Comparison of ENCODE assay signal across 9 mouse cellular contexts in the genomic region with DNA sequence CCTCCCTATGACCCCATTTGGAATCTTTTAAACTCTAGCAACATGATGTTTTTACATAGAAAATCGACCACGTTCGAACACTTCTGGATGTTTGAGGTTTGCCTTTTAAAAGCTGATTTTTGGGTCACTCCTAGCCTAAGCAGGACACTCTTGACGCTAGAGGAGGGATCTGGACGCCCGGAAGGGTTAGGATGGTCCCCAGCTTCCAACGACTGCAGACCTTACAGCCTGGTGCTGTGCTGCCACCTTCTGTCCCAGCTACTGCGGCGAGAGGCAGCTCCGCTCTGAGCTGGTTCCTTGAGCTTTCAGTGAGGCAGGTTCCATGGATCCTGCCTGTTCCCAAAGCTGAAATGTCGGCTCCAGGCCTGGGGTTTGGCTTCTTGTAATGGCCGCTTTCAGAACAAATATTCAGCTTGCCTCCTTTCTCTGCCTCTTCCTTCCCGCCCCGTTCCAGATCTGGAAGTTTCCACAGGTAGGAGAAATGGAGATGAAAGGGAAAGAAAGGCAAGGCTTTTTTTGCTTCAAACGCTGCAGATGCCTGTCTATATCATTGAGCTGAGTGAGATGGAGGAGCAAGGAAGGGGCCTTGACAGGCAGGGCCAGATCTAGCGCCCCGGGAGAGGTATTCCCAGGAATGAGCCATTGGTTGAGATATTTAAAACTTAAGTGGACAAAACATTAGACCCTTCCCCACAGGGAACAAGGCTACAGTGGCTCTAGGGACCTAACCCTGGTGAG.
DNase-seq lines count a peak whose midpoint lies in the region; ATAC-seq and TF ChIP-seq lines count a peak whose summit lies in the region.
"Had no signal": no experiment of that assay in that cellular context is flagged by ENCODE, and none has a peak within 500 bp of the region (broad histone marks: within the 10 kb centered on the region; RNA-seq: fewer than 3 reads in every experiment).

No protein-coding gene starts in this region.

- no peaks in the 10 kb centered on the region for H3K4me1 ChIP-seq in lung, postnatal 0 days (ENCODE audit: insufficient read depth, low read depth, low read length)
- H3K4me1 ChIP-seq: liver, embryonic 15.5 days had no signal

- H3K27me3 ChIP-seq in Patski: peaks cover 5% of the 10 kb centered on the region
- no peaks in the 10 kb centered on the region for H3K27me3 ChIP-seq in lung, postnatal 0 days (replicated peaks; ENCODE audit: insufficient read depth, low read length)

- H3K9ac ChIP-seq in lung, postnatal 0 days (replicated peaks; ENCODE audit: low read depth): no peak overlapping the region
- H3K9ac ChIP-seq: liver, embryonic 15.5 days had no signal

- TF ChIP-seq CTCF in Patski (IDR thresholded peaks at IDR 0.05): peak; percentile 96
- peak; percentile 97 for TF ChIP-seq CTCF in layer of hippocampus, adult 2 months (conservative IDR thresholded peaks at IDR 0.05)
- TF ChIP-seq CTCF in lung, postnatal 0 days (IDR thresholded peaks at IDR 0.05): peak; percentile 96

- 15% methylated on average over 17 of the region's 17 CpGs for WGBS in lung, postnatal 0 days

- no peak overlapping the region for H3K4me2 ChIP-seq in lung, postnatal 0 days (replicated peaks; ENCODE audit: low read depth, low read length)
- H3K4me2 ChIP-seq: liver, embryonic 15.5 days had no signal

- no peak for TF ChIP-seq EP300 in lung, postnatal 0 days (IDR thresholded peaks at IDR 0.05)

- no peak overlapping the region for H3K27ac ChIP-seq in layer of hippocampus, adult 2 months
- no peak overlapping the region for H3K27ac ChIP-seq in lung, postnatal 0 days (ENCODE audit: low read length)
- H3K27ac ChIP-seq: liver, embryonic 15.5 days had no signal

- no peaks in the 10 kb centered on the region for H3K9me3 ChIP-seq in lung, postnatal 0 days (ENCODE audit: low read length)
- H3K9me3 ChIP-seq: liver, embryonic 15.5 days had no signal

- no peaks in the 10 kb centered on the region for H3K36me3 ChIP-seq in lung, postnatal 0 days (ENCODE audit: insufficient read depth, low read length)
- H3K36me3 ChIP-seq: liver, embryonic 15.5 days had no signal

- POLR2A ChIA-PET in Patski (lab: Charles Lee): no interaction called here

- peak; percentile 86 for ATAC-seq in Patski
- peak; percentile 42 to 58; a peak in 3 of 4 replicates for ATAC-seq in hematopoietic stem cell, adult 5-6 weeks (replicated peaks in 1 of 2; ENCODE audit: insufficient read depth in 1 of 2, low FRiP score in 2 of 2, low TSS enrichment in 1 of 2, low read depth in 1 of 2, poor library complexity in 2 of 2, severe bottlenecking in 2 of 2)
- ATAC-seq in lung, postnatal 0 days: peak; percentile 85
- no peak for ATAC-seq in monocyte, adult 5-6 weeks (replicated peaks; ENCODE audit: insufficient number of reproducible peaks, low FRiP score, low TSS enrichment, poor library complexity, severe bottlenecking)

- H3K4me3 ChIP-seq in layer of hippocampus, adult 2 months: no peak overlapping the region
- H3K4me3 ChIP-seq in lung, postnatal 0 days (ENCODE audit: low read depth, low read length): no peak overlapping the region
- H3K4me3 ChIP-seq: liver, embryonic 15.5 days had no signal

- CTCF ChIA-PET in Patski (lab: Charles Lee): interaction anchor here (0.7 to 2.1 kb wide), 20 partner anchors 8 to 801 kb away, joined by 3 to 10 read pairs (median 3); no protein-coding TSS in a partner anchor

- in situ Hi-C loops in Patski (cut with MboI; ENCODE audit: low pct_unique_long_range_greater_than_20kb): loop anchor here (5.0 to 10.0 kb wide), 6 partner anchors 222 to 797 kb away; no protein-coding TSS in a partner anchor

- DNase-seq in Patski (ENCODE audit: low read depth, low spot score): peak; percentile 12
- peak; percentile 18 for DNase-seq in cerebellum, adult 9-11 months
- DNase-seq in frontal cortex, postnatal 10 days (ENCODE audit: low spot score in 2 of 2): peak; percentile 20 to 75
- DNase-seq in layer of hippocampus, adult 2 months (ENCODE audit: low spot score in 2 of 2): peak; percentile 74
- DNase-seq in lung, postnatal 0 days (ENCODE audit: low spot score): peak; percentile 81
- peak; percentile 82 for DNase-seq in retina, postnatal 1 day

Comparison
In these comparisons a context has a peak if more than half of its experiments do, and no peak if none do; other contexts are left out.
1. DNase-seq: peak in every context shown above with its lines; median percentile 82 in retina, postnatal 1 day; 81 in lung, postnatal 0 days; 74 in layer of hippocampus, adult 2 months; 48 in frontal cortex, postnatal 10 days; 18 in cerebellum, adult 9-11 months; 12 in Patski.